Comparison of ENCODE assay signal across 9 mouse cellular contexts in the genomic region with DNA sequence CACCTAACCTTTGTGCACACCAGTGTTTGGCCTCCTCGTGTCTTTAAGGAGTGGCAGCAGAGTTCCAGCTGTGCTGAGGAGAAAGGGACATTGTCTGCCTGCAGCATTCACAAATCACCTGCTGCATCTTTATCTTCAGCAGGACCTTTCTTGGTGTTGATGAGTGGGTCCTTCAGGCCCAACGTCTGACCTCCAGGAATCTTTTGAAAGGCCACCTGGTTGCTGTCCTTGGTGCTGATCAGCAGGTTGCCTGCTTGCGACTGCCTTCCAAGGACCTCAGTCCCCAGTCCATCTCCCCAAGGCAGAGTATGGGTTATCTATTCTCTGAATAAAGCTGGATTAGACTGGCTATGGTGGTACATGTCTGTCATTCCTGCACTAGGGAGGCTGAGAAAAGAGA. TPM values are rescaled to one million over a fixed set of nuclear protein-coding genes. Genes with fewer than 3 reads are reported as not detected.
DNase-seq lines count a peak whose midpoint lies in the region; ATAC-seq and TF ChIP-seq lines count a peak whose summit lies in the region.
"Had no signal": no experiment of that assay in that cellular context is flagged by ENCODE, and none has a peak within 500 bp of the region (broad histone marks: within the 10 kb centered on the region; RNA-seq: fewer than 3 reads in every experiment).

No protein-coding gene starts in this region.

- no peaks in the 10 kb centered on the region for H3K36me3 ChIP-seq in lung, embryonic 14.5 days (ENCODE audit: insufficient read depth)
- H3K36me3 ChIP-seq: hindbrain, embryonic 10.5 days; neural tube, embryonic 12.5 days had no signal

- TF ChIP-seq CTCF in lung, embryonic 14.5 days (IDR thresholded peaks at IDR 0.05; ENCODE audit: low read depth): no peak
- TF ChIP-seq CTCF in lung, adult 2 months (IDR thresholded peaks at IDR 0.05; ENCODE audit: insufficient read depth, low read length): no peak

- H3K4me2 ChIP-seq in lung, embryonic 14.5 days: no peak overlapping the region
- H3K4me2 ChIP-seq: neural tube, embryonic 12.5 days had no signal

- ATAC-seq in lung, embryonic 14.5 days (ENCODE audit: insufficient read depth): no peak

- H3K9me3 ChIP-seq in lung, embryonic 14.5 days (ENCODE audit: low read depth, low read length): no peaks in the 10 kb centered on the region
- H3K9me3 ChIP-seq: hindbrain, embryonic 10.5 days; neural tube, embryonic 12.5 days had no signal

- 8% methylated on average over 3 of the region's 3 CpGs for WGBS in lung, embryonic 14.5 days
- WGBS in lung, adult 2 months: 27% methylated on average over 3 of the region's 3 CpGs

- H3K27me3 ChIP-seq in lung, embryonic 14.5 days (ENCODE audit: insufficient read depth, low read length): 0 out of 2 replicates have a peak, but pooled peaks cover 3% of the 10 kb centered on the region
- H3K27me3 ChIP-seq: neural tube, embryonic 12.5 days had no signal

- H3K27ac ChIP-seq in lung, embryonic 14.5 days (ENCODE audit: low read depth): no peak overlapping the region
- H3K27ac ChIP-seq: hindbrain, embryonic 10.5 days; neural tube, embryonic 12.5 days had no signal

- no peaks in the 10 kb centered on the region for H3K4me1 ChIP-seq in lung, embryonic 14.5 days (ENCODE audit: insufficient read depth)
- no peaks in the 10 kb centered on the region for H3K4me1 ChIP-seq in lung, adult 2 months (ENCODE audit: control insufficient read depth, insufficient read depth, low read length)
- H3K4me1 ChIP-seq: hindbrain, embryonic 10.5 days; neural tube, embryonic 12.5 days had no signal

- no peak for TF ChIP-seq POLR2A in lung, adult 2 months (IDR thresholded peaks at IDR 0.05; ENCODE audit: borderline replicate concordance, extremely low read depth, low read depth, low read length)

- no peak overlapping the region for H3K4me3 ChIP-seq in lung, embryonic 14.5 days (ENCODE audit: low read depth, low read length)
- H3K4me3 ChIP-seq in lung, adult 2 months (replicated peaks; ENCODE audit: extremely low read depth, low read depth, low read length): no peak overlapping the region
- H3K4me3 ChIP-seq: hindbrain, embryonic 10.5 days; neural tube, embryonic 12.5 days had no signal

- DNase-seq in lung, embryonic 14.5 days: peak; percentile 68
- no peak for DNase-seq in lung, adult 2 months
- peak; percentile 65 for DNase-seq in R1 (ENCODE audit: low read depth, low spot score)
- peak; percentile 27 for DNase-seq in induced T-regulatory cell, adult 2 months (ENCODE audit: low read depth)
- peak; percentile 6 for DNase-seq in thymus, postnatal 25 days
- DNase-seq in right cerebral cortex, postnatal 10 days (ENCODE audit: low spot score in 2 of 2): no peak
- DNase-seq in layer of hippocampus, adult 9-11 months: no peak

- H3K9ac ChIP-seq in lung, embryonic 14.5 days: no peak overlapping the region
- H3K9ac ChIP-seq: neural tube, embryonic 12.5 days had no signal

RNA-seq across cellular contexts. Expression of gene Rasgef1a, which starts 10.0 kb away (rescaled TPM):
- polyA plus RNA-seq in lung, embryonic 14.5 days (2014; fragmentation: Nextera tagmentation; extraction: Ambion mirVana): 1.0 and 1.1 TPM in 2 replicates
- 50.3 and 57.1 TPM in 2 replicates for polyA plus RNA-seq in lung, adult 2 months (2012; rRNA removed)
- polyA plus RNA-seq: hindbrain, embryonic 10.5 days had no signal

Comparison
In these comparisons a context has a peak if more than half of its experiments do, and no peak if none do; other contexts are left out.
1. DNase-seq: peak in lung, embryonic 14.5 days (single experiment), R1 (single experiment), induced T-regulatory cell, adult 2 months (single experiment) and thymus, postnatal 25 days (single experiment); none in lung, adult 2 months (single experiment), right cerebral cortex, postnatal 10 days (0 of 2) and layer of hippocampus, adult 9-11 months (single experiment).
2. RNA of gene Rasgef1a, which starts 10.0 kb away (polyA plus RNA-seq): 50.3 to 57.1 TPM in lung, adult 2 months; 1.0 to 1.1 TPM in lung, embryonic 14.5 days; every median in the first group is over 10 times any median in the second.